Mouse (Mus musculus) forebrain, embryonic 16.5 days (tissue): ENCODE data around the gene St3gal5. TPM values are rescaled to one million over a fixed set of nuclear protein-coding genes. Genes with fewer than 3 reads are reported as not detected.

ENCODE experiments used
- ATAC-seq: fragments of 200-750 bp; cut with Nextera tagmentation; 2 replicates; pipeline ENCODE4 v1.8.0; 2017; ENCODE audit warnings: mild to moderate bottlenecking, moderate library complexity
- H3K27ac ChIP-seq: fragments of 300-500 bp; sonication (generic); 2 replicates; pipeline ENCODE4 v1.5.1; 2014; ENCODE audit warnings: low read length, control low read depth
- H3K27me3 ChIP-seq: fragments of 300-500 bp; sonication (generic); replicated peaks from 2 replicates; pipeline ENCODE4 v1.6.1; 2014; ENCODE audit warnings: low read length; ENCODE audit not compliant: control insufficient read depth, insufficient read depth
- H3K36me3 ChIP-seq: fragments of 300-500 bp; sonication (generic); 2 replicates; pipeline ENCODE4 v1.6.1; 2014; ENCODE audit not compliant: control insufficient read depth, insufficient read depth
- H3K4me1 ChIP-seq: fragments of 300-500 bp; sonication (generic); replicated peaks from 2 replicates; pipeline ENCODE4 v1.6.1; 2014; ENCODE audit warnings: low read length; ENCODE audit not compliant: control insufficient read depth, insufficient read depth
- H3K4me2 ChIP-seq: fragments of 300-500 bp; sonication (generic); 2 replicates; pipeline ENCODE4 v1.6.1; 2014; ENCODE audit warnings: mild to moderate bottlenecking, low read length, control low read depth
- H3K4me3 ChIP-seq: fragments of 300-500 bp; sonication (generic); replicated peaks from 2 replicates; pipeline ENCODE4 v1.5.1; 2014; ENCODE audit warnings: mild to moderate bottlenecking, low read length, control low read depth
- H3K9ac ChIP-seq: fragments of 300-500 bp; sonication (generic); replicated peaks from 2 replicates; pipeline ENCODE4 v1.6.1; 2014; ENCODE audit warnings: low read depth, low read length, control low read depth
- H3K9me3 ChIP-seq: fragments of 300-500 bp; sonication (generic); 2 replicates; pipeline ENCODE4 v1.6.1; 2016; ENCODE audit warnings: low read length; ENCODE audit not compliant: control insufficient read depth
- WGBS: fragments of 180-500 bp; shearing (Covaris S2); extraction: QIAGEN DNeasy Blood & Tissue Kit; methylation state at CpG from one replicate; pipeline ENCODE4 v1.1.7; 2014; 5-methylcytosine and 5-hydroxymethylcytosine counted together
- polyA plus RNA-seq: library from polyadenylated mRNA; unstranded; fragments of >200 nt; fragmentation: Nextera tagmentation; extraction: Ambion mirVana; gene quantifications from 2 replicates; pipeline ENCODE4 v1.2.1, GENCODE M21; 2015

The St3gal5 gene
- polyA plus RNA-seq, 1 experiment from 2014 or later = 52.9 TPM

GRCm38 (mm10) chr6:72063718-72064117, 33.7 kb upstream of the St3gal5 start:
- Histone ChIP-seq H3K4me3 (no peak overlapping the region), H3K9ac (no peak overlapping the region), H3K4me2 (no peak overlapping the region), H3K9me3 (no peaks in the 10 kb centered on the region), H3K27me3 (no peaks in the 10 kb centered on the region), H3K27ac (no peak overlapping the region), H3K4me1 (no peaks in the 10 kb centered on the region), H3K36me3 (no peaks in the 10 kb centered on the region)
- no peak for ATAC-seq
- 85% methylated on average over 6 of the region's 6 CpGs for WGBS

GRCm38 (mm10) chr6:72065988-72066387, 31.4 kb upstream of the St3gal5 start:
- 56% methylated on average over 10 of the region's 10 CpGs for WGBS

GRCm38 (mm10) chr6:72068436-72068835, 29.0 kb upstream of the St3gal5 start:
- ATAC-seq = no peak
- H3K9ac ChIP-seq = no peak overlapping the region
- 91% methylated on average over 4 of the region's 4 CpGs for WGBS
- no peaks in the 10 kb centered on the region for H3K27me3 ChIP-seq
- no peak overlapping the region for H3K4me3 ChIP-seq
- H3K9me3 ChIP-seq = no peaks in the 10 kb centered on the region
- no peak overlapping the region for H3K4me2 ChIP-seq
- H3K4me1 ChIP-seq = no peaks in the 10 kb centered on the region
- no peaks in the 10 kb centered on the region for H3K36me3 ChIP-seq
- no peak overlapping the region for H3K27ac ChIP-seq

More at GRCm38 (mm10) chr6:72065988-72066387, 31.4 kb upstream of the St3gal5 start:
- Histone ChIP-seq H3K9ac (no peak overlapping the region), H3K27ac (no peak overlapping the region), H3K4me2 (no peak overlapping the region), H3K9me3 (no peaks in the 10 kb centered on the region), H3K27me3 (no peaks in the 10 kb centered on the region), H3K4me1 (no peaks in the 10 kb centered on the region), H3K4me3 (no peak overlapping the region), H3K36me3 (no peaks in the 10 kb centered on the region)
- no peak for ATAC-seq

- Histone ChIP-seq H3K9me3 (no peaks in the 10 kb centered on the region), H3K4me2 (no peak overlapping the region), H3K36me3 (no peaks in the 10 kb centered on the region), H3K4me3 (no peak overlapping the region), H3K27ac (no peak overlapping the region), H3K9ac (no peak overlapping the region), H3K4me1 (no peaks in the 10 kb centered on the region), H3K27me3 (no peaks in the 10 kb centered on the region)
- WGBS = 84% methylated on average over 5 of the region's 5 CpGs
- no peak for ATAC-seq
Measured at GRCm38 (mm10) chr6:72071281-72071870, 26.0 kb upstream of the St3gal5 start.

GRCm38 (mm10) chr6:72073781-72074180, 23.6 kb upstream of the St3gal5 start:
- no peak for ATAC-seq
- H3K36me3 ChIP-seq = no peaks in the 10 kb centered on the region
- no peak overlapping the region for H3K9ac ChIP-seq
- WGBS = 88% methylated on average over 4 of the region's 4 CpGs
- no peak overlapping the region for H3K27ac ChIP-seq
- H3K4me1 ChIP-seq = no peaks in the 10 kb centered on the region
- H3K27me3 ChIP-seq = no peaks in the 10 kb centered on the region
- H3K9me3 ChIP-seq = no peaks in the 10 kb centered on the region
- no peak overlapping the region for H3K4me2 ChIP-seq
- H3K4me3 ChIP-seq = no peak overlapping the region

- H3K4me3 ChIP-seq = no peak overlapping the region
- 75% methylated on average over 9 of the region's 9 CpGs for WGBS
- no peaks in the 10 kb centered on the region for H3K27me3 ChIP-seq
- no peaks in the 10 kb centered on the region for H3K36me3 ChIP-seq
- H3K4me2 ChIP-seq = no peak overlapping the region
- H3K4me1 ChIP-seq = no peaks in the 10 kb centered on the region
- H3K27ac ChIP-seq = no peak overlapping the region
- no peak overlapping the region for H3K9ac ChIP-seq
- ATAC-seq = no peak
- no peaks in the 10 kb centered on the region for H3K9me3 ChIP-seq
Measured at GRCm38 (mm10) chr6:72076512-72076911, 20.9 kb upstream of the St3gal5 start.

GRCm38 (mm10) chr6:72078178-72078577, 19.2 kb upstream of the St3gal5 start:
- no peak overlapping the region for H3K4me3 ChIP-seq
- H3K9me3 ChIP-seq = no peaks in the 10 kb centered on the region
- H3K4me1 ChIP-seq = no peaks in the 10 kb centered on the region
- no peak overlapping the region for H3K27ac ChIP-seq
- no peak for ATAC-seq
- H3K9ac ChIP-seq = no peak overlapping the region
- no peaks in the 10 kb centered on the region for H3K27me3 ChIP-seq
- no peaks in the 10 kb centered on the region for H3K36me3 ChIP-seq
- 80% methylated on average over 5 of the region's 5 CpGs for WGBS
- no peak overlapping the region for H3K4me2 ChIP-seq

- no peaks in the 10 kb centered on the region for H3K9me3 ChIP-seq
- peak overlapping the region; percentile 73 for H3K27ac ChIP-seq
- H3K27me3 ChIP-seq = no peaks in the 10 kb centered on the region
- H3K4me1 ChIP-seq = no peaks in the 10 kb centered on the region
- H3K4me2 ChIP-seq = no peak overlapping the region
- WGBS = 71% methylated on average over 13 of the region's 13 CpGs
- H3K9ac ChIP-seq = no peak overlapping the region
- H3K4me3 ChIP-seq = peak overlapping the region; percentile 8; the same call in 1 of the 2 replicates
- ATAC-seq = peak; percentile 82
- no peaks in the 10 kb centered on the region for H3K36me3 ChIP-seq
Measured at GRCm38 (mm10) chr6:72081318-72082024, 15.9 kb upstream of the St3gal5 start.

GRCm38 (mm10) chr6:72087402-72087801, 10.0 kb upstream of the St3gal5 start:
- Histone ChIP-seq H3K9me3 (no peaks in the 10 kb centered on the region), H3K4me3 (no peak overlapping the region), H3K4me2 (no peak overlapping the region), H3K27ac (no peak overlapping the region), H3K4me1 (no peaks in the 10 kb centered on the region; the same call in 1 of the 2 replicates), H3K9ac (no peak overlapping the region), H3K36me3 (no peaks in the 10 kb centered on the region), H3K27me3 (0 out of 2 replicates have a peak, but pooled peaks cover 3% of the 10 kb centered on the region)
- no peak for ATAC-seq
- 90% methylated on average over 5 of the region's 5 CpGs for WGBS
